Mouse (Mus musculus): ENCODE measurements around the gene Shld1. TPM values are rescaled to one million over a fixed set of nuclear protein-coding genes. Genes with fewer than 3 reads are reported as not detected.

Shld1 gene
- total RNA-seq (2015; ENCODE audit: low replicate concordance) = 13.4 and 14.4 TPM in 2 replicates
- 8.1 and 9.8 TPM in 2 replicates for total RNA-seq (2017; ENCODE audit: low replicate concordance)

- ATAC-seq (replicated peaks; ENCODE audit: low FRiP score, poor library complexity, severe bottlenecking) = peak; percentile 84
Measured at GRCm38 (mm10) chr2:132686756-132687737, at the start of gene Shld1. Gene Shld1, plus strand, starts transcription at chr2:132686931.

DNA sequence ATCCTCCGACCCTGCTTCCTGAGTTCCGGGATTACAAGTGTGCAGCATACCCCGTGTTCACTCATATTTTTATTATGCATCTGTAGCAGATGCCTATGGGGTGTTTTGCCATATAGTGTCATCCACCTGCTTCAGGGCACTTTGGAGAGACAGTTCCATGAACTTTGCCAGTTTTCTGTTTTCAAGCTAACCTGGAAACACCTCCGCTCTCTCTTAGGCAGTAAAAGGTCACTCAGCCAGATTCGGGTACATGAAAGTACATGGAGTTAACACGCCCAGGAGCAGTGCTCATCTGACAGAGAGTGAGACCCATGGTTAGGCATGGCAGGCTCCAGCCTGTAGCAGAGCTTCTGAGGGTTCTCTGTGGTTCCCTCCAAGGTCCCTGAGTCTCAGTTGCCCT is 48.4 kb upstream of the Shld1 start:
- no peak for ATAC-seq (replicated peaks; ENCODE audit: low FRiP score, poor library complexity, severe bottlenecking)

DNA sequence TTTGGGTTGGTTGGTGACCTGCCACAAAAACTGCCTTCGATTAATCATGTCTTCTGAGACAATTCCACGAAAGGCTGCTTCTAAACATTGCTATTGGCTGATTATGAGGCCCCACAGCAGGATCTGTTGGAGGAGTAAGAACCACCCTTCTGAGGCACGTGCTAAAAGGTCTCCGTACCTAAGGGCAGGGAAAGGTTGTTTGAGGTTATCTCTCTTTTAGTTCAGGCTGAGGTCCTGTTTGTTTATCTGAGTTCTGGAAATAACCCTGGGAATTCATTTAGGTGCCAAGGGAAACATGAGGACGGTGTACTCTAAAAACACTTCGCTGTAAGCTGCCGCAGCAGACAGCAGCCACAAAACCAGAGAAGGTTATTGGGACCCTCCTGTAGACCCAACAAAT is 47.4 kb upstream of the Shld1 start:
- no peak for ATAC-seq (replicated peaks; ENCODE audit: low FRiP score, poor library complexity, severe bottlenecking)

- ATAC-seq (replicated peaks; ENCODE audit: low FRiP score, poor library complexity, severe bottlenecking) = no peak
Measured at GRCm38 (mm10) chr2:132641196-132641595, 45.5 kb upstream of the Shld1 start.

GRCm38 (mm10) chr2:132643161-132643560 is 43.6 kb upstream of the Shld1 start:
- no peak for ATAC-seq (replicated peaks; ENCODE audit: low FRiP score, poor library complexity, severe bottlenecking)

- no peak for ATAC-seq (replicated peaks; ENCODE audit: low FRiP score, poor library complexity, severe bottlenecking)
Measured at GRCm38 (mm10) chr2:132646856-132647745, 39.6 kb upstream of the Shld1 start.

- ATAC-seq (replicated peaks; ENCODE audit: low FRiP score, poor library complexity, severe bottlenecking) = no peak
Measured at GRCm38 (mm10) chr2:132649352-132649870, 37.3 kb upstream of the Shld1 start.

- no peak for ATAC-seq (replicated peaks; ENCODE audit: low FRiP score, poor library complexity, severe bottlenecking)
Measured at GRCm38 (mm10) chr2:132650546-132650945, 36.2 kb upstream of the Shld1 start.

- no peak for ATAC-seq (replicated peaks; ENCODE audit: low FRiP score, poor library complexity, severe bottlenecking)
Measured at GRCm38 (mm10) chr2:132652476-132652875, 34.3 kb upstream of the Shld1 start.

DNA sequence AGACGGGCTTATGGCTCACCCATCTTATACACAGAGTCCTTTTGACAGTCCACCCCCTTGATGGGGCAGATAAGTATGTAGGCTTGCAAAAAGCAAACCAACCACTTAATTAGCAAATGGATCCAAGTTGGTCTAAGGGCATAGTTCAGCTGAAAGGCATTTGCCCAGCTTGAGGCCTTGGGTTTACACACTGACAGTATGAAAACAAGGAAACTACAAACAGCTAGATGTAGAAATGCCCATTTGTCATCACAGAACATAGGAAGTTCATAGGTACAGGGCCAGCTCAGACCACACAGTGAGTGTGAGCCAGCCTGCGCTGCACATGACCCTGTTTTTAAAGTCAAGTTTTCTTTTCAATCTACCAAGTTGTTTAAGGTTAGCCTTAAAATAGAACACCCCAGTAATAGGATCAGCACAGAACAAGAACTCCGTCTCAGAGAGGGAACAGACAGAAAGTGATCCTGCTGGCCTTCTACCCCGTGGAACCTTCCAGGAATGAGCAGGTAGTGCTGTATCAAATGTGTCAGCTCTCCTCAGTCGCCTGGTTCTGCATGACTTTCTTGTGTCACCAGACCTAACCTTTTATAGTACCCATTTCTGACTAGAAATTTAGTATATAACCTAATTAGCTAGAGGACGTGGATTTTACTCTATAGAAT is 31.8 kb upstream of the Shld1 start:
- ATAC-seq (replicated peaks; ENCODE audit: low FRiP score, poor library complexity, severe bottlenecking) = no peak

DNA sequence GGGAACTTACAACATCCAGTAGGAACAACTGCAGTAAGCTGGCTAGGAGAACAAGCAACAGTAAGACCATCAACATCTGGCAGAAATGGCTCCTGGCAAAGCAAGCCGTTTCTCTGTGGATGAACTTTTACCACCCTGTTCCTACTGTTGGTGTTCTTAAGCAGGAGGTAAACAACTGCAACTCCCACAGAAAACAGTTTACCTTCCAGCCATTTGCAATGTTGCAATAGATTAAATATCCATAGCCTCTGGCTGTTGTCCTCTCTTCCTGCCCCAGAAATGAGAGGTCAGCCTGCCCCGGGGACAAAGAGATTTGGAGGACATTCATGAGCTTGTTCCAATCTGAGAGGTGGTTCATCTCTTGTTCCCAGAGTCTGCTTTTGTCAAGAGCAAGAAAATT is 29.5 kb upstream of the Shld1 start:
- no peak for ATAC-seq (replicated peaks; ENCODE audit: low FRiP score, poor library complexity, severe bottlenecking)

DNA sequence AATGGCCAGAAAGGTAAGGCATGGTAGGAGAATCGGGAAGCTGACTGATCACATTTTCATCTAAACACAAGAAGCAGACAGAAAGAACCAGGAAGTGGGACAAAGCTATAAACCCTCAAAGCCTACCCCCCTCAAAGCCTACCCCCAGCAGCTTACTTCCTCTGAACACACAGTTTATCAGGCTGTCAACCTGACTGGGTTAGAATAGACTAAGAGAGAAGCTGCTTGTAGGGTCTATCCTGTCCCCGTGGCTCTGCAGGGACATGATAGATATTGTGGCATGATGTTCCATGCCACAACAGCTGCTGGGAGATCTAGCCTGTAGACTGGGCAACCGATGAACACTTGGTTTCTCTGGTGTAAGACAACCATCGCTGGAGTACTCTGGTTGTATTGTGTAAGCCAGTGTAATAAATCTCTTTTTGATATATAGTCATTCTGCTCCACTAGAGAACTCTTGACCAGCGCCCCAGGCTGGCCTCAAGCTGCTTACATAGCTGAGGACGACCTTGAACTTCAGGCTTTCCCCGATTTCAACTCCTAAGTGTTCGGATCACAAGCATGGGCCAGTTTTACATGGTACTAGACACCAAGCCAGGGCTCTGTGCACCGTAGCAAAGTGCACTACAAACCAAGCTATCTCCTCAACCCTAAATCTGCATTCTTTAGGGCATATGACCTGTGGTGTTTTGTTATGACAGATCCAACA is 28.2 kb upstream of the Shld1 start:
- no peak for ATAC-seq (replicated peaks; ENCODE audit: low FRiP score, poor library complexity, severe bottlenecking)

DNA sequence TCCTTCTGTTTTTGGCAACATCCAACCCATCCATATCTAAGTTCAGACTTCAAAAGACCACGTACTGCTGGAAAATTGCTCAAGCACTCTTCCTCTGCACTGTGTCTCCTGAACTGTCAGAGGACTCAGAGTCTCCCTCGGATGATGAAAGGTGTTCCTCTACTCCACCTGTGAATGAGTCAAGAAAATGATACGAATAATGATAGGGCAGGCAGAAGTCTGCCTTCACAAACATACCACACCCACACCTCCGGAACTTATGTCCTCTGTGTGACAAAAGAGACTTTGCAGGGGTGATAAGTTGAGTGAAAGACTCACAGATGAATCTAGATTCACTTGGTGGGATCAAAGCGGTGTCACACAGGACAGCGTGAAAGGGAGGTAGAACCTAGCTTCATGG is 17.6 kb upstream of the Shld1 start:
- ATAC-seq (replicated peaks; ENCODE audit: low FRiP score, poor library complexity, severe bottlenecking) = no peak

DNA sequence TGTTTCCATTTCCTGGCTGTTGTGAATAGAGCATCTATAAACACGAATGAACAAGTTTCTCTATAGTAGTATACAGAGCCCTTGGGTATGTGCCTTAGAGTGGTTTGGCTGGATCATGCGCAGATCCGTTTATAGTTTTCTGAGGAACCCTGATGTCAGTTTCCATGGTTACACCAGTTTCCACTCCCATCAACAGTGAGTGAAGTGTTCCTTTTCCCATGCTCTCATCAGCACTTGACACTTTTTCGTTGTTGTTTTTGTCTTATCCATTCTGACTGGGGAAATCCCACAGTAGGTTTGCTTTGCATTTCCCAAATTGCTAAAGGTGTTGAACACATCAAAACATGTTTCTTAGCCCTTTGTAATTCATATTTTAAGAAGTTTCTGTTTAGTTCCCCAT is 16.4 kb upstream of the Shld1 start:
- ATAC-seq (replicated peaks; ENCODE audit: low FRiP score, poor library complexity, severe bottlenecking) = no peak

DNA sequence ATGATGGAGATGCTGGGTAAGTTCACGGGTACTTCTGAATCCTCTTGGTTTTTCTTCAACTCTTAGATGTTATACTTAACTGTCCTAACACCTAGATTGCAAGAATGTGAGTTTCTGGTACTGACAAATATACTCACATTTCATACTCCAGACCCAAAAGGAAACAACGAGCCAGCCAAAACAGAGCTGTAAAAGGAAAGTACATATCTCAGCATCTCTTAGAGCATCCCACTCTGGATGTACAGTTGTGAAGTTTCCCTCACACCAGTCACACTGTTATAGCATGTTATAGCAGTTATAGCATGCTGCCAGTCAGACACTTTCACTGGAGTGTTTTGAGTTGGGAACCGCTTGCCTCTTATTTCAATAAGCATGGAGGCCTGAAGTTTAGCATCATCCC is 14.6 kb upstream of the Shld1 start:
- ATAC-seq (replicated peaks; ENCODE audit: low FRiP score, poor library complexity, severe bottlenecking) = no peak

DNA sequence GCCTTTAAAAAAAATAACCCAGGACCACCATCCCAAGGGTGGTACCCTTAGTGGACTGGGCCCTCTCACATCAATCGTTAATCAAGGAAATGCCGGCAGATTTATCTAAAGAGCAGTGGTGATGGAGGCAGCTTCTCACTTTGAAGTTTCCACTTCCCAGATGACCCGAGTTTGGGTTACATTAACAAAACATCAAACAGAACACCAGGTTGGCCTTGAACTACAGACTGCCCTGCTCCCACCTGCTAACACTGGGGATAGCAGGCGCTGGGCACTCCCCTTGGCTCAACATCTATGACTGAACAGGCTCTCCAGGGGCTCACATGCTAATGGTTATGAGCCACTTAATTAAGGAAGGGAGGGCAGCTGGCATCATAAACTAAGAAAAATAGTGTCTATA is 10.6 kb upstream of the Shld1 start:
- ATAC-seq (replicated peaks; ENCODE audit: low FRiP score, poor library complexity, severe bottlenecking) = no peak

- no peak for ATAC-seq (replicated peaks; ENCODE audit: low FRiP score, poor library complexity, severe bottlenecking)
Measured at GRCm38 (mm10) chr2:132685001-132685400, 1.7 kb upstream of the Shld1 start.

GRCm38 (mm10) chr2:132688611-132689021 is 1.9 kb downstream of the Shld1 start:
- no peak for ATAC-seq (replicated peaks; ENCODE audit: low FRiP score, poor library complexity, severe bottlenecking)

DNA sequence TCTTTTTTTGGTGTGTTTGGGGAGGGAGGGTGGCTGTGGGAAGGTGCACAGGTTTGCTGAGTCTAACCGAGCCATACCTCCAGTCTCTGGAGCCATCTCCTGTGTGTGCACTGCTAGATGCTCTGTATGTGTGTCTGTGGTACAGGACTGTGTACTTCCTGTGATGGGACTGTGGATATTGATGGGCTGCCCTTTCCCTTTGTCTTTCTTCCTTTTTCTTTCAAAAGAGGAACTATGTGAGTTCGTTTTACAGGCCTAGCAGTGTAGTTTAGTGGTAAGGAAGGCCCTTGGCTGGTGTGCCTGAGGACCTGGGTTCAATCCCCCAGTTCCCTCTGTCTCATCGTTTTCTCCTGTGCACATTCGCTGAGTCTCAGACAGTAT is 2.4 kb downstream of the Shld1 start:
- ATAC-seq (replicated peaks; ENCODE audit: low FRiP score, poor library complexity, severe bottlenecking) = no peak

All from erythroid progenitor cell, adult 5-6 weeks (primary cell).